Mouse (Mus musculus): ENCODE measurements around the gene Olfr1451. TPM values are rescaled to one million over a fixed set of nuclear protein-coding genes. Genes with fewer than 3 reads are reported as not detected.
"Not testable (repeated sequence)": the region's sequence is repeated elsewhere in the genome, so short reads cannot be mapped to it uniquely, and the experiment has no call there.

The Olfr1451 gene
- not detected in 2 replicates for polyA plus RNA-seq (2015; fragmentation: Nextera tagmentation; extraction: Ambion mirVana)

DNA sequence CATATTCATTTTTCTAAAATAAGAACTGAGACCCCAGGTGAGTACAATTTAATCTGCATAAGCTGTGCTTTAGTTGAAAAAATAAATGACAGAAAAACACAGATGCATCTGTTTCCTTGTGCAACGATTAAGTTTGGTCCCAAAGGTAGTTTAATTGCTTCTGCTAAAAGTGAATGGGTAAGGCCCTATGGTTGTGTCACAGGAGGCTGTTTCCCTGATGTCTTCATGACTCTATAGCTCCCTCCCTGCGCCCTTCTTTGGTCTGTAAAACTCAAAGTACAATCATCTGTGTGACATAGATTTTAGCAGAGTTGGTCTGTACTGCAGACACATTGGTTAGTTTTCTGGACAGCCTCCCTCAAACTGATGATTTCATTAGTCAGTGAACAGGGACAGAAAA is at the start of gene Olfr1451:
Gene Olfr1451 (plus strand): TSS at position 301 of the 400 bp plus-strand sequence.
- Histone ChIP-seq H3K27ac (ENCODE audit: low read length) (no peak within 1 kb of the TSS), H3K9me3 (replicated peaks; ENCODE audit: control insufficient read depth, low read length) (no peaks in the 10 kb centered on the region), H3K4me1 (ENCODE audit: control insufficient read depth, insufficient read depth, low read length) (no peaks in the 10 kb centered on the region), H3K36me3 (ENCODE audit: control insufficient read depth, insufficient read depth, low read length) (no peaks in the 10 kb centered on the region), H3K9ac (ENCODE audit: low read length) (no peak within 1 kb of the TSS), H3K4me3 (replicated peaks; ENCODE audit: low read length) (no peak within 1 kb of the TSS), H3K27me3 (ENCODE audit: control insufficient read depth, insufficient read depth, low read length) (no peaks in the 10 kb centered on the region), H3K4me2 (ENCODE audit: low read depth, low read length) (no peak within 1 kb of the TSS)
- ATAC-seq (ENCODE audit: insufficient read depth, low FRiP score) = no peak
- WGBS = 73% methylated on average over 2 of the region's 2 CpGs

DNA sequence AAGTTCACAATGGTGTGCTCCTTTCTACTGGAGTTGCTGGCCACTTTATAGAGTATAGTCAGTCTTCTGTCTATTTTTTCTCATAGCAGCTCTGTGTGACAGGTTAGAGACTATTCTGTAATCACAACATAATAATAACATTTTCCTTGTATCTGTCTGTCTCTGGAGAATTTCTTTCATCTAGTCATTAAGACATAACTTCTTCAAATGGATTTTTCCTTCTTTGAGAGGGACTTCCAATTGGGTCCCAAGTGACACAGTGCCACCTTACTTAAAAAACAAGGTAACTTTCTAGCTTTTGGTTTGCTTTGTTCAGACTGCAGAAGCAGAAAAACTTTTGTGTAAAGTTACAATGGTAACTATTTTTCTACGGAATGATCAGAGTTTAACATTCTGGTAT is 44.9 kb upstream of the Olfr1451 start, which contains the start of gene Olfr1450:
Gene Olfr1450 (plus strand): TSS at position 301 of the 400 bp plus-strand sequence.
- no peak within 1 kb of the TSS for H3K9ac ChIP-seq (ENCODE audit: low read length)
- no peak for ATAC-seq (ENCODE audit: insufficient read depth, low FRiP score)
- H3K36me3 ChIP-seq (ENCODE audit: control insufficient read depth, insufficient read depth, low read length) = no peaks in the 10 kb centered on the region
- no peaks in the 10 kb centered on the region for H3K27me3 ChIP-seq (ENCODE audit: control insufficient read depth, insufficient read depth, low read length)
- no peak within 1 kb of the TSS for H3K4me2 ChIP-seq (ENCODE audit: low read depth, low read length)
- no peaks in the 10 kb centered on the region for H3K4me1 ChIP-seq (ENCODE audit: control insufficient read depth, insufficient read depth, low read length)
- 82% methylated on average over 1 of the region's 1 CpGs for WGBS
- H3K27ac ChIP-seq (ENCODE audit: low read length) = no peak within 1 kb of the TSS
- H3K4me3 ChIP-seq (replicated peaks; ENCODE audit: low read length) = no peak within 1 kb of the TSS
- no peaks in the 10 kb centered on the region; the same call in 1 of the 2 replicates for H3K9me3 ChIP-seq (replicated peaks; ENCODE audit: control insufficient read depth, low read length)

DNA sequence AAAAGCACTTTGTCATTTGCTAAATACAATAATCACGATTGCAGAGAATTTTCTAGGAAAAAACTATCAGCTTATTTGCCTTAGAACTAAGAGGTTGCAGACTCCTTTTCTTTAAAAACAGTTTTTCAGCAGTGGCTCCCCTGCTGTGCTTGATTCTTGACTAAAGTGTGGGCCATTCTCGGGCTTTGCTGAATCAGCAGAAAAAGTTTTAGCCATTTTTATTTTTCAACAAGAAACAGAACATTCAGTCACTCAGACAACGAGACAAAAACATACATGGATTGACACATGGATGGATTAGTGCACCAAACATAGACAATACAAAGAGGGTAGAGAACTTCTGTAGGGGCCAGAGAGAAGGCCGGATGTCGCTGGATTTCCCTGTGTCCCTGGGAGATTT is 24.7 kb upstream of the Olfr1451 start:
- H3K9me3 ChIP-seq (replicated peaks; ENCODE audit: control insufficient read depth, low read length) = not testable (repeated sequence)
- WGBS = 79% methylated on average over 5 of the region's 5 CpGs

DNA sequence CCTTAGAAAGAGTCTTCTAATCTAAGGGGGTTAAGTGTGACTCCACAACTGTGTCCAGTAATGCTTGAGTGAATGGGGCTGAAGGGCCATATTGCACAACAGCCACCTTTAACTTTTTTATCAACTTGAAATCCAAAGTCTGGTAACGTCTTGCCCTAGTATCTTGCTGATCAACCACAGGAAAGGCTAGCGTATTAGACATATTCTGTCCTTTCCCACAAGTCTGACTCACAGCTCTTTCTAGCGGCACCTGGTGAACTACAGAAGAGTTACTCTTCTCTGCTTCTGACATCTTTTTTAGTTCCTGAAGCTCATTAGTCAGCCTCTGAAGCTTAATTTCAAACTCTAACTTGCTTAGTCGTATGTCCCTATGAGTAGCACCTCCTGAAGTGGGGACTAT is 2.5 kb upstream of the Olfr1451 start:
- WGBS = 92% methylated on average over 4 of the region's 4 CpGs
- not testable (repeated sequence) for H3K4me1 ChIP-seq (ENCODE audit: control insufficient read depth, insufficient read depth, low read length); H3K27me3 ChIP-seq (ENCODE audit: control insufficient read depth, insufficient read depth, low read length); H3K27ac ChIP-seq (ENCODE audit: low read length); ATAC-seq (ENCODE audit: insufficient read depth, low FRiP score); H3K9ac ChIP-seq (ENCODE audit: low read length); H3K36me3 ChIP-seq (ENCODE audit: control insufficient read depth, insufficient read depth, low read length); H3K4me2 ChIP-seq (ENCODE audit: low read depth, low read length); H3K9me3 ChIP-seq (replicated peaks; ENCODE audit: control insufficient read depth, low read length); H3K4me3 ChIP-seq (replicated peaks; ENCODE audit: low read length)

More for the DNA sequence above, 24.7 kb upstream of the Olfr1451 start:
- H3K4me1 ChIP-seq (ENCODE audit: control insufficient read depth, insufficient read depth, low read length); H3K27ac ChIP-seq (ENCODE audit: low read length); ATAC-seq (ENCODE audit: insufficient read depth, low FRiP score); H3K36me3 ChIP-seq (ENCODE audit: control insufficient read depth, insufficient read depth, low read length); H3K4me2 ChIP-seq (ENCODE audit: low read depth, low read length); H3K4me3 ChIP-seq (replicated peaks; ENCODE audit: low read length); H3K9ac ChIP-seq (ENCODE audit: low read length); H3K27me3 ChIP-seq (ENCODE audit: control insufficient read depth, insufficient read depth, low read length): not testable (repeated sequence)

DNA sequence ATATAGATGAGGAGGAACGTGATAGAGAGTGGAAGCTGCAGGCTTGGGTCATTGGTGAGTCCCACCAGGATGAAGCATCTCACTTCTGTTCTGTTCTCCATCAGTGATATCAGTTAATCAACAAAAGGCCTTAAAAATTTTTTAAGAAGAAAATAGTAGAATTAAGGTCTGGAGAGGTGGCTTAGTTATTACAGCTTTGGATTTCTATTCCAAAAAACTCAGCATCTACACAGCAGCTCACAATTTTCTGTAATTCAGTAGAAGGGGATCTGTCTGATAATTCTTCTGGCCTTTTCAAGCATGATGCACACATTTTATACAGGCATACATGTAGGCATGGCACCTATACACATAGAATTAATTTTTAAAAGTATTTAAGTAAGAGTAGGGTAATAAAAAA is 33.4 kb downstream of the Olfr1451 start, which contains the start of gene Olfr1453:
Gene Olfr1453 (minus strand): TSS at position 101 of the 400 bp plus-strand sequence.
- no peaks in the 10 kb centered on the region for H3K27me3 ChIP-seq (ENCODE audit: control insufficient read depth, insufficient read depth, low read length)
- no peak for ATAC-seq (ENCODE audit: insufficient read depth, low FRiP score)
- 44% methylated on average over 1 of the region's 1 CpGs for WGBS

More for the DNA sequence above, 33.4 kb downstream of the Olfr1451 start, which contains the start of gene Olfr1453:
- Histone ChIP-seq H3K27ac (ENCODE audit: low read length) (no peak within 1 kb of the TSS), H3K4me2 (ENCODE audit: low read depth, low read length) (no peak within 1 kb of the TSS), H3K9ac (ENCODE audit: low read length) (no peak within 1 kb of the TSS), H3K4me1 (ENCODE audit: control insufficient read depth, insufficient read depth, low read length) (no peaks in the 10 kb centered on the region), H3K4me3 (replicated peaks; ENCODE audit: low read length) (no peak within 1 kb of the TSS), H3K9me3 (replicated peaks; ENCODE audit: control insufficient read depth, low read length) (no peaks in the 10 kb centered on the region), H3K36me3 (ENCODE audit: control insufficient read depth, insufficient read depth, low read length) (no peaks in the 10 kb centered on the region)

Other genes starting within 250 kb of the Olfr1451 start
- 0.99 and 1.4 TPM in 2 replicates for gene Cntf, start 229.4 kb upstream of the Olfr1451 start, polyA plus RNA-seq (2015; fragmentation: Nextera tagmentation; extraction: Ambion mirVana)
- gene Zfp91, start 198.9 kb upstream of the Olfr1451 start, polyA plus RNA-seq (2015; fragmentation: Nextera tagmentation; extraction: Ambion mirVana) = 9.9 and 11.3 TPM in 2 replicates
- gene Lpxn, start 198.8 kb upstream of the Olfr1451 start, polyA plus RNA-seq (2015; fragmentation: Nextera tagmentation; extraction: Ambion mirVana) = 1.4 and 2.8 TPM in 2 replicates
- not detected in 2 replicates for gene Gm5244, start 148.3 kb upstream of the Olfr1451 start, polyA plus RNA-seq (2015; fragmentation: Nextera tagmentation; extraction: Ambion mirVana)
- not detected in 2 replicates for gene Olfr1444, start 137.7 kb upstream of the Olfr1451 start, polyA plus RNA-seq (2015; fragmentation: Nextera tagmentation; extraction: Ambion mirVana)
- not detected in 2 replicates for gene Olfr1445, start 111.2 kb upstream of the Olfr1451 start, polyA plus RNA-seq (2015; fragmentation: Nextera tagmentation; extraction: Ambion mirVana)
- not detected in 2 replicates for gene Olfr1446, start 101.5 kb upstream of the Olfr1451 start, polyA plus RNA-seq (2015; fragmentation: Nextera tagmentation; extraction: Ambion mirVana)
- not detected in 2 replicates for gene Olfr1447, start 91.3 kb upstream of the Olfr1451 start, polyA plus RNA-seq (2015; fragmentation: Nextera tagmentation; extraction: Ambion mirVana)
- gene Olfr1448, start 70.6 kb upstream of the Olfr1451 start, polyA plus RNA-seq (2015; fragmentation: Nextera tagmentation; extraction: Ambion mirVana) = not detected in 2 replicates
- not detected in 2 replicates for gene Olfr1449, start 64.2 kb upstream of the Olfr1451 start, polyA plus RNA-seq (2015; fragmentation: Nextera tagmentation; extraction: Ambion mirVana)
- gene Olfr1450, start 44.8 kb upstream of the Olfr1451 start, polyA plus RNA-seq (2015; fragmentation: Nextera tagmentation; extraction: Ambion mirVana) = not detected in 2 replicates
- gene Olfr1453, start 33.3 kb downstream of the Olfr1451 start, polyA plus RNA-seq (2015; fragmentation: Nextera tagmentation; extraction: Ambion mirVana) = not detected in 2 replicates
- not detected in 2 replicates for gene Olfr1454, start 65.6 kb downstream of the Olfr1451 start, polyA plus RNA-seq (2015; fragmentation: Nextera tagmentation; extraction: Ambion mirVana)
- not detected in 2 replicates for gene Olfr1457, start 102.9 kb downstream of the Olfr1451 start, polyA plus RNA-seq (2015; fragmentation: Nextera tagmentation; extraction: Ambion mirVana)
- not detected in 2 replicates for gene Olfr1458, start 111.8 kb downstream of the Olfr1451 start, polyA plus RNA-seq (2015; fragmentation: Nextera tagmentation; extraction: Ambion mirVana)
- not detected in 2 replicates for gene Olfr1459, start 154.5 kb downstream of the Olfr1451 start, polyA plus RNA-seq (2015; fragmentation: Nextera tagmentation; extraction: Ambion mirVana)
- not detected in 2 replicates for gene Olfr1461, start 168.0 kb downstream of the Olfr1451 start, polyA plus RNA-seq (2015; fragmentation: Nextera tagmentation; extraction: Ambion mirVana)
- gene Olfr1462, start 190.7 kb downstream of the Olfr1451 start, polyA plus RNA-seq (2015; fragmentation: Nextera tagmentation; extraction: Ambion mirVana) = not detected in 2 replicates
- not detected in 2 replicates for gene Olfr1463, start 236.3 kb downstream of the Olfr1451 start, polyA plus RNA-seq (2015; fragmentation: Nextera tagmentation; extraction: Ambion mirVana)

Data from stomach, embryonic 16.5 days (tissue).